In genomic region chr5:110099656-110100580, GRCm38 (mm10) we compare ENCODE assay signal across 9 mouse cellular contexts. TPM values are rescaled to one million over a fixed set of nuclear protein-coding genes. Genes with fewer than 3 reads are reported as not detected.
DNase-seq lines count a peak whose midpoint lies in the region; ATAC-seq and TF ChIP-seq lines count a peak whose summit lies in the region.
"Had no signal": no experiment of that assay in that cellular context is flagged by ENCODE, and none has a peak within 500 bp of the region (broad histone marks: within the 10 kb centered on the region; RNA-seq: fewer than 3 reads in every experiment).

Gene Plcxd1 (plus strand): TSS chr5:110099969.

- H3K4me3 ChIP-seq in gastrocnemius, adult 2 months, result peak within 1 kb of the TSS; percentile 61
- H3K4me3 ChIP-seq in embryonic facial prominence, embryonic 14.5 days (ENCODE audit: low read depth, low read length), result peak within 1 kb of the TSS; percentile 35
- H3K4me3 ChIP-seq in kidney, embryonic 14.5 days (ENCODE audit: low read length), result peak within 1 kb of the TSS; percentile 34; the same call in 1 of the 2 replicates
- H3K4me3 ChIP-seq in midbrain, embryonic 13.5 days (replicated peaks), result peak within 1 kb of the TSS; percentile 36; the same call in 1 of the 2 replicates

- no peak within 1 kb of the TSS; the same call in 1 of the 2 replicates for H3K9ac ChIP-seq in embryonic facial prominence, embryonic 14.5 days (ENCODE audit: low read depth, low read length)
- no peak within 1 kb of the TSS for H3K9ac ChIP-seq in kidney, embryonic 14.5 days (ENCODE audit: low read depth, low read length)
- H3K9ac ChIP-seq in midbrain, embryonic 13.5 days (replicated peaks), result no peak within 1 kb of the TSS; the same call in none of the 2 replicates

- H3K27me3 ChIP-seq in embryonic facial prominence, embryonic 14.5 days (replicated peaks; ENCODE audit: control insufficient read depth, insufficient read depth, low read length), result no peaks in the 10 kb centered on the region
- no peaks in the 10 kb centered on the region for H3K27me3 ChIP-seq in kidney, embryonic 14.5 days (ENCODE audit: control insufficient read depth, insufficient read depth, low read length)
- 0 out of 2 replicates have a peak, but pooled peaks cover 7% of the 10 kb centered on the region for H3K27me3 ChIP-seq in midbrain, embryonic 13.5 days
- H3K27me3 ChIP-seq: Patski had no signal

- intact Hi-C loops in gastrocnemius, adult 2 months (cut with DNase I), result loop anchor here (10.0 kb wide), 1 partner anchor 545 kb away; the partner anchor contains the start of gene Crlf2

- ATAC-seq in embryonic facial prominence, embryonic 14.5 days (ENCODE audit: low read depth), result peak; percentile 27; the same call in 1 of the 2 replicates
- peak; percentile 9; the same call in 1 of the 2 replicates for ATAC-seq in kidney, embryonic 14.5 days (ENCODE audit: low FRiP score, low TSS enrichment)
- ATAC-seq in midbrain, embryonic 13.5 days, result no peak
- no peak for ATAC-seq in erythroid progenitor cell, adult 5-6 weeks (replicated peaks; ENCODE audit: low FRiP score, poor library complexity, severe bottlenecking)
- ATAC-seq: Patski had no signal

- no peaks in the 10 kb centered on the region for H3K9me3 ChIP-seq in embryonic facial prominence, embryonic 14.5 days (ENCODE audit: control insufficient read depth, low read length)
- no peaks in the 10 kb centered on the region for H3K9me3 ChIP-seq in kidney, embryonic 14.5 days (ENCODE audit: control insufficient read depth, low read length)
- no peaks in the 10 kb centered on the region for H3K9me3 ChIP-seq in midbrain, embryonic 13.5 days

- WGBS in embryonic facial prominence, embryonic 14.5 days, result 5% methylated on average over 24 of the region's 25 CpGs
- 11% methylated on average over 25 of the region's 25 CpGs for WGBS in kidney, embryonic 14.5 days
- WGBS in midbrain, embryonic 13.5 days, result 6% methylated on average over 25 of the region's 25 CpGs

- peak within 1 kb of the TSS; percentile 75 for H3K4me2 ChIP-seq in embryonic facial prominence, embryonic 14.5 days (ENCODE audit: low read depth, low read length)
- H3K4me2 ChIP-seq in kidney, embryonic 14.5 days (replicated peaks; ENCODE audit: low read depth, low read length), result peak within 1 kb of the TSS; percentile 59
- H3K4me2 ChIP-seq in midbrain, embryonic 13.5 days (replicated peaks), result peak within 1 kb of the TSS; percentile 66

- TF ChIP-seq CTCF in gastrocnemius, adult 2 months (IDR thresholded peaks at IDR 0.05), result no peak

- no peak within 1 kb of the TSS for H3K27ac ChIP-seq in gastrocnemius, adult 2 months
- no peak within 1 kb of the TSS; the same call in 1 of the 2 replicates for H3K27ac ChIP-seq in embryonic facial prominence, embryonic 14.5 days (replicated peaks; ENCODE audit: low read depth, low read length)
- H3K27ac ChIP-seq in kidney, embryonic 14.5 days (ENCODE audit: low read depth, low read length), result no peak within 1 kb of the TSS
- H3K27ac ChIP-seq in midbrain, embryonic 13.5 days, result no peak within 1 kb of the TSS

- peaks cover 26% of the 10 kb centered on the region for H3K4me1 ChIP-seq in embryonic facial prominence, embryonic 14.5 days (ENCODE audit: control insufficient read depth, insufficient read depth, low read length)
- peaks cover 18% of the 10 kb centered on the region for H3K4me1 ChIP-seq in kidney, embryonic 14.5 days (ENCODE audit: control insufficient read depth, insufficient read depth, low read length)
- peaks cover 25% of the 10 kb centered on the region for H3K4me1 ChIP-seq in midbrain, embryonic 13.5 days (replicated peaks)

- peaks cover 22% of the 10 kb centered on the region for H3K36me3 ChIP-seq in embryonic facial prominence, embryonic 14.5 days (ENCODE audit: control insufficient read depth, insufficient read depth, low read length)
- H3K36me3 ChIP-seq in kidney, embryonic 14.5 days (ENCODE audit: control insufficient read depth, insufficient read depth, low read length), result peaks cover 22% of the 10 kb centered on the region
- peaks cover 27% of the 10 kb centered on the region for H3K36me3 ChIP-seq in midbrain, embryonic 13.5 days

- DNase-seq in gastrocnemius, adult 2 months, result no peak
- no peak for DNase-seq in gastrocnemius, postnatal 25 days
- peak; percentile 36 for DNase-seq in 416B (ENCODE audit: low read depth)
- peak; percentile 69 for DNase-seq in embryonic facial prominence, embryonic 14.5 days (ENCODE audit: low spot score)
- DNase-seq in frontal cortex, postnatal 25 days (ENCODE audit: low spot score in 2 of 2), result no peak

RNA-seq across cellular contexts. Expression of gene Plcxd1, which starts in this region (rescaled TPM):
- total RNA-seq in gastrocnemius, adult 2 months (2021), result not detected
- total RNA-seq in gastrocnemius, postnatal 25 days (2021), result not detected
- polyA plus RNA-seq in embryonic facial prominence, embryonic 14.5 days (2014; fragmentation: Nextera tagmentation; extraction: Ambion mirVana), result 1.7 and 1.8 TPM in 2 replicates
- polyA plus RNA-seq in kidney, embryonic 14.5 days (2014; fragmentation: Nextera tagmentation; extraction: Ambion mirVana), result 1.2 and 1.4 TPM in 2 replicates
- 2.1 and 2.5 TPM in 2 replicates for polyA plus RNA-seq in midbrain, embryonic 13.5 days (2015; fragmentation: Nextera tagmentation; extraction: Ambion mirVana)
- total RNA-seq in erythroid progenitor cell, adult 5-6 weeks (2015; ENCODE audit: low replicate concordance), result not detected in 2 replicates
- total RNA-seq in erythroid progenitor cell, adult 5-6 weeks (2017; ENCODE audit: low replicate concordance), result 0.13 TPM in 1 of 2 replicates, not detected in the other

Comparison
In these comparisons a context has a peak if more than half of its experiments do, and no peak if none do; other contexts are left out.
1. DNase-seq: peak in 416B (single experiment) and embryonic facial prominence, embryonic 14.5 days (single experiment); none in gastrocnemius, adult 2 months (single experiment), gastrocnemius, postnatal 25 days (single experiment) and frontal cortex, postnatal 25 days (0 of 2).
2. ATAC-seq: peak in embryonic facial prominence, embryonic 14.5 days (single experiment) and kidney, embryonic 14.5 days (single experiment); none in midbrain, embryonic 13.5 days (single experiment) and erythroid progenitor cell, adult 5-6 weeks (single experiment).
3. Peak in every context shown above with its lines, with median percentiles within 50 percentile points of each other: H3K4me3 ChIP-seq and H3K4me2 ChIP-seq.